Mouse (Mus musculus): ENCODE results near the gene Gm5796. TPM values are rescaled to one million over a fixed set of nuclear protein-coding genes. Genes with fewer than 3 reads are reported as not detected.
"Not testable (repeated sequence)": the region's sequence is repeated elsewhere in the genome, so short reads cannot be mapped to it uniquely, and the experiment has no call there.

Gm5796 gene
- under 1 TPM; 0.31 to 0.43 TPM for total RNA-seq (2021)
- long read RNA-seq, experiment 1 = 0 reads
- long read RNA-seq, experiment 2 = 0 reads

- DNase-seq (ENCODE audit: low spot score) = not testable (repeated sequence)
Measured at GRCm38 (mm10) chr14:4023641-4024040, at the start of gene Gm5796. Gm5796 (plus strand) TSS chr14:4023941.

GRCm38 (mm10) chr14:3998094-3998493, 25.6 kb upstream of the Gm5796 start, which contains the start of gene Gm3099:
Gm3099 (plus strand) TSS chr14:3998394.
- DNase-seq (ENCODE audit: low spot score) = not testable (repeated sequence)

GRCm38 (mm10) chr14:4083820-4084219, 60.1 kb downstream of the Gm5796 start, which contains the start of gene Gm3115:
Gm3115 (plus strand) TSS chr14:4084120.
- not testable (repeated sequence) for DNase-seq (ENCODE audit: low spot score)

Other genes with a start within 250 kb of the Gm5796 start
- gene Gm3002, start 213.9 kb upstream of the Gm5796 start, total RNA-seq (2021) = not detected
- gene Gm3033, start 177.7 kb upstream of the Gm5796 start, total RNA-seq (2021) = not detected
- gene Gm2916, start 139.8 kb upstream of the Gm5796 start, total RNA-seq (2021) = not detected
- gene Gm3029, start 92.2 kb upstream of the Gm5796 start, total RNA-seq (2021) = not detected
- not detected for gene Gm3095, start 60.4 kb upstream of the Gm5796 start, total RNA-seq (2021)
- gene Gm3099, start 25.5 kb upstream of the Gm5796 start, total RNA-seq (2021) = not detected
- gene Gm3115, start 60.2 kb downstream of the Gm5796 start, total RNA-seq (2021) = not detected
- gene Gm8108, start 86.6 kb downstream of the Gm5796 start, total RNA-seq (2021) = under 1 TPM; 0.17 to 0.18 TPM
- not detected for gene Gm3127, start 141.1 kb downstream of the Gm5796 start, total RNA-seq (2021)
- gene Gm2974, start 158.6 kb downstream of the Gm5796 start, total RNA-seq (2021) = not detected
- gene Gm3138, start 225.7 kb downstream of the Gm5796 start, total RNA-seq (2021) = not detected